Mouse (Mus musculus) inflammation-experienced regulatory T-cells, adult 16 weeks (primary cell): ENCODE results near the gene Xpo6. TPM values are rescaled to one million over a fixed set of nuclear protein-coding genes. Genes with fewer than 3 reads are reported as not detected.

Source experiments
- polyA plus RNA-seq: library from polyadenylated mRNA; unstranded; fragments of 100-300 nt; shearing (Covaris generic); gene quantifications from one replicate; pipeline ENCODE4 v1.2.1, GENCODE M21; 2017

Xpo6 gene
- 69.7 TPM for polyA plus RNA-seq

GRCm38 (mm10) chr7:126200178-126200996, at the start of gene Xpo6:
Gene Xpo6 (minus strand): TSS chr7:126200501.

GRCm38 (mm10) chr7:126082286-126082741, 118.0 kb downstream of the Xpo6 start, which contains the start of gene Gsg1l:
Gene Gsg1l (minus strand): TSS chr7:126082411.

Other genes starting within 250 kb of the Xpo6 start
- gene Gsg1l, start 118.1 kb downstream of the Xpo6 start, polyA plus RNA-seq = not detected
- 3.7 TPM for gene Sbk1, start 72.1 kb upstream of the Xpo6 start, polyA plus RNA-seq
- 827 TPM for gene Lat, start 169.1 kb upstream of the Xpo6 start, polyA plus RNA-seq
- 90.3 TPM for gene Spns1, start 176.9 kb upstream of the Xpo6 start, polyA plus RNA-seq
- 4.8 TPM for gene Nfatc2ip, start 196.2 kb upstream of the Xpo6 start, polyA plus RNA-seq
- 5.3 TPM for gene Cd19, start 214.4 kb upstream of the Xpo6 start, polyA plus RNA-seq
- 70.8 TPM for gene Rabep2, start 228.3 kb upstream of the Xpo6 start, polyA plus RNA-seq